Mouse (Mus musculus): ENCODE measurements around the gene Col19a1.

GRCm38 (mm10) chr1:24225825-24226526 lies 361.3 kb downstream of the Col19a1 start:
- TF ChIP-seq CTCF (IDR thresholded peaks at IDR 0.05; ENCODE audit: borderline replicate concordance, insufficient read depth, low read depth, low read length) (no peak), POLR2A (IDR thresholded peaks at IDR 0.05; ENCODE audit: borderline replicate concordance, insufficient read depth, low read length) (0 out of 2 replicates have a peak, but pooled peaks have one; percentile 11)
